In genomic region chr11:115623487-115624070, GRCm38 (mm10) we compare ENCODE assay signal across 13 mouse cellular contexts. TPM values are rescaled to one million over a fixed set of nuclear protein-coding genes. Genes with fewer than 3 reads are reported as not detected.
DNase-seq lines count a peak whose midpoint lies in the region; ATAC-seq and TF ChIP-seq lines count a peak whose summit lies in the region.
"Had no signal": no experiment of that assay in that cellular context is flagged by ENCODE, and none has a peak within 500 bp of the region (broad histone marks: within the 10 kb centered on the region; RNA-seq: fewer than 3 reads in every experiment).

No protein-coding gene starts in this region.

- no peak overlapping the region for H3K4me3 ChIP-seq in cerebellum, adult 2 months (replicated peaks; ENCODE audit: insufficient read depth, low read depth, low read length)
- H3K4me3 ChIP-seq in left cerebral cortex, adult 2 months, result no peak overlapping the region
- H3K4me3 ChIP-seq in G1E (ENCODE audit: low read depth, low read length), result no peak overlapping the region
- H3K4me3 ChIP-seq: liver, embryonic 13.5 days; midbrain, embryonic 13.5 days; stomach, embryonic 15.5 days had no signal

- no peak for DNase-seq in cerebellum, adult 2 months
- DNase-seq in cerebellum, adult 18-20 months, result no peak
- DNase-seq in left cerebral cortex, adult 2 months (ENCODE audit: extremely low spot score in 1 of 2, low spot score in 2 of 2), result no peak
- DNase-seq in left cerebral cortex, postnatal 10 days (ENCODE audit: extremely low spot score in 1 of 2, low spot score in 2 of 2), result no peak
- DNase-seq in G1E (ENCODE audit: low spot score), result no peak
- DNase-seq in right cerebral cortex, postnatal 25 days, result no peak
- no peak for DNase-seq in gastrocnemius, adult 18-20 months (ENCODE audit: low spot score)
- DNase-seq: liver, embryonic 13.5 days had no signal

- TF ChIP-seq POLR2A in cerebellum, adult 2 months (IDR thresholded peaks at IDR 0.05; ENCODE audit: borderline replicate concordance, insufficient read depth, low read length), result no peak

- peaks cover 76% of the 10 kb centered on the region for H3K36me3 ChIP-seq in G1E (replicated peaks)

- H3K9me3 ChIP-seq in G1E (replicated peaks), result no peaks in the 10 kb centered on the region
- H3K9me3 ChIP-seq: liver, embryonic 13.5 days; midbrain, embryonic 13.5 days; stomach, embryonic 15.5 days had no signal

- no peak overlapping the region for H3K27ac ChIP-seq in cerebellum, adult 2 months (ENCODE audit: insufficient read depth, low read length)
- no peak overlapping the region for H3K27ac ChIP-seq in left cerebral cortex, adult 2 months
- H3K27ac ChIP-seq: liver, embryonic 13.5 days; midbrain, embryonic 13.5 days; stomach, embryonic 15.5 days had no signal

- H3K4me1 ChIP-seq in cerebellum, adult 2 months (ENCODE audit: control insufficient read depth, insufficient read depth, low read length), result no peaks in the 10 kb centered on the region; the same call in 1 of the 2 replicates
- peaks cover 34% of the 10 kb centered on the region for H3K4me1 ChIP-seq in G1E (ENCODE audit: insufficient read depth, low read depth, low read length)

- no peak for ATAC-seq in G1E (ENCODE audit: extremely low read depth, insufficient number of reproducible peaks, low FRiP score, poor library complexity, severe bottlenecking)
- ATAC-seq in megakaryocyte progenitor cell, adult 5-6 weeks (replicated peaks; ENCODE audit: poor library complexity), result peak; percentile 41
- ATAC-seq: forebrain, embryonic 14.5 days; hindbrain, embryonic 16.5 days; midbrain, embryonic 13.5 days had no signal

- 60% methylated on average over 9 of the region's 9 CpGs for WGBS in cerebellum, adult 2 months

- peak; percentile 51; the same call in 1 of the 2 replicates for TF ChIP-seq CTCF in cerebellum, adult 2 months (IDR thresholded peaks at IDR 0.05; ENCODE audit: borderline replicate concordance, insufficient read depth, low read depth, low read length)
- TF ChIP-seq CTCF in left cerebral cortex, adult 2 months (IDR thresholded peaks at IDR 0.05), result peak; percentile 55
- TF ChIP-seq CTCF in G1E (IDR thresholded peaks at IDR 0.05; ENCODE audit: low read depth, low read length), result peak; percentile 25; the same call in 1 of the 2 replicates

- no peaks in the 10 kb centered on the region for H3K27me3 ChIP-seq in cerebellum, adult 2 months (ENCODE audit: control insufficient read depth, insufficient read depth, low read length)
- H3K27me3 ChIP-seq in G1E (ENCODE audit: insufficient read depth, low read length), result no peaks in the 10 kb centered on the region
- H3K27me3 ChIP-seq: liver, embryonic 13.5 days; midbrain, embryonic 13.5 days; stomach, embryonic 15.5 days had no signal

- intact Hi-C loops in left cerebral cortex, adult 2 months (cut with DNase I), result no loop called here
- intact Hi-C loops in left cerebral cortex, postnatal 10 days (cut with DNase I), result no loop called here

RNA-seq across cellular contexts. Expression of gene Slc25a19, which starts 4.5 kb away (rescaled TPM):
- polyA plus RNA-seq in cerebellum, adult 2 months (2012; rRNA removed), result 115 and 123 TPM in 2 replicates
- 10 to 100 TPM; 57.2 to 59.5 TPM for total RNA-seq in left cerebral cortex, adult 2 months (2021)
- 10 to 100 TPM; 55.0 to 59.7 TPM for total RNA-seq in left cerebral cortex, postnatal 10 days (2021)
- total RNA-seq in G1E (2014; fragmentation: Nextera tagmentation) (19.9 and 37.8 TPM in 2 replicates), G1E (2017) (21.5 and 22.3 TPM in 2 replicates)
- polyA plus RNA-seq in G1E (2012), result 24.2 and 26.0 TPM in 2 replicates
- total RNA-seq in megakaryocyte progenitor cell, adult 5-6 weeks (2015), result 8.7 and 10.2 TPM in 2 replicates
- total RNA-seq in megakaryocyte progenitor cell, adult 5-6 weeks (2017), result 15.2 and 18.2 TPM in 2 replicates
- 10 to 100 TPM; 38.8 to 44.4 TPM for total RNA-seq in gastrocnemius, adult 18-20 months (2021)

RNA-seq across cellular contexts. Expression of gene Mif4gd, which starts 10.8 kb away (rescaled TPM):
- 86.9 and 97.3 TPM in 2 replicates for polyA plus RNA-seq in cerebellum, adult 2 months (2012; rRNA removed)
- 10 to 100 TPM; 15.6 to 16.0 TPM for total RNA-seq in left cerebral cortex, adult 2 months (2021)
- 10 to 100 TPM; 14.4 to 14.6 TPM for total RNA-seq in left cerebral cortex, postnatal 10 days (2021)
- total RNA-seq in G1E (2014; fragmentation: Nextera tagmentation) (43.6 and 59.8 TPM in 2 replicates), G1E (2017) (49.9 and 59.4 TPM in 2 replicates)
- polyA plus RNA-seq in G1E (2012), result 24.3 and 32.4 TPM in 2 replicates
- 20.4 and 27.4 TPM in 2 replicates for total RNA-seq in megakaryocyte progenitor cell, adult 5-6 weeks (2015)
- total RNA-seq in megakaryocyte progenitor cell, adult 5-6 weeks (2017), result 17.7 and 23.0 TPM in 2 replicates
- total RNA-seq in gastrocnemius, adult 18-20 months (2021), result 10 to 100 TPM; 42.3 to 45.0 TPM

RNA-seq across cellular contexts. Expression of gene Gga3, which starts 19.7 kb away (rescaled TPM):
- polyA plus RNA-seq in cerebellum, adult 2 months (2012; rRNA removed), result 64.2 and 68.0 TPM in 2 replicates
- 10 to 100 TPM; 83.9 to 95.1 TPM for total RNA-seq in left cerebral cortex, adult 2 months (2021)
- total RNA-seq in left cerebral cortex, postnatal 10 days (2021), result 10 to 100 TPM; 51.4 to 65.1 TPM
- 58.5 and 95.5 TPM in 2 replicates for total RNA-seq in G1E (2014; fragmentation: Nextera tagmentation)
- 13.7 and 22.7 TPM in 2 replicates for total RNA-seq in G1E (2017)
- polyA plus RNA-seq in G1E (2012), result 102 and 144 TPM in 2 replicates
- 27.9 and 28.3 TPM in 2 replicates for total RNA-seq in megakaryocyte progenitor cell, adult 5-6 weeks (2015)
- 17.0 and 40.0 TPM in 2 replicates for total RNA-seq in megakaryocyte progenitor cell, adult 5-6 weeks (2017)
- total RNA-seq in gastrocnemius, adult 18-20 months (2021), result 10 to 100 TPM; 15.4 to 18.8 TPM

RNA-seq across cellular contexts. Expression of gene Mrps7, which starts 19.9 kb away (rescaled TPM):
- polyA plus RNA-seq in cerebellum, adult 2 months (2012; rRNA removed), result 55.9 and 57.5 TPM in 2 replicates
- total RNA-seq in left cerebral cortex, adult 2 months (2021), result 10 to 100 TPM; 51.5 to 51.7 TPM
- 10 to 100 TPM; 52.7 to 58.7 TPM for total RNA-seq in left cerebral cortex, postnatal 10 days (2021)
- total RNA-seq in G1E (2014; fragmentation: Nextera tagmentation) (34.3 and 41.0 TPM in 2 replicates), G1E (2017) (52.8 and 53.5 TPM in 2 replicates)
- 61.1 and 68.7 TPM in 2 replicates for polyA plus RNA-seq in G1E (2012)
- 56.9 and 63.7 TPM in 2 replicates for total RNA-seq in megakaryocyte progenitor cell, adult 5-6 weeks (2015)
- 43.2 and 50.3 TPM in 2 replicates for total RNA-seq in megakaryocyte progenitor cell, adult 5-6 weeks (2017)
- 10 to 100 TPM; 73.3 to 79.3 TPM for total RNA-seq in gastrocnemius, adult 18-20 months (2021)

RNA-seq across cellular contexts. Expression of gene Nup85, which starts 59.3 kb away (rescaled TPM):
- polyA plus RNA-seq in cerebellum, adult 2 months (2012; rRNA removed), result 93.2 and 104 TPM in 2 replicates
- total RNA-seq in left cerebral cortex, adult 2 months (2021), result 10 to 100 TPM; 48.3 to 52.7 TPM
- total RNA-seq in left cerebral cortex, postnatal 10 days (2021), result 10 to 100 TPM; 43.9 to 51.2 TPM
- total RNA-seq in G1E (2014; fragmentation: Nextera tagmentation) (78.5 and 87.7 TPM in 2 replicates), G1E (2017) (166 and 172 TPM in 2 replicates)
- 28.2 and 57.5 TPM in 2 replicates for polyA plus RNA-seq in G1E (2012)
- total RNA-seq in megakaryocyte progenitor cell, adult 5-6 weeks (2015), result 131 and 149 TPM in 2 replicates
- total RNA-seq in megakaryocyte progenitor cell, adult 5-6 weeks (2017), result 131 and 147 TPM in 2 replicates
- 10 to 100 TPM; 17.8 to 18.0 TPM for total RNA-seq in gastrocnemius, adult 18-20 months (2021)
